Comparison of ENCODE assay signal across 8 mouse cellular contexts in the genomic region with DNA sequence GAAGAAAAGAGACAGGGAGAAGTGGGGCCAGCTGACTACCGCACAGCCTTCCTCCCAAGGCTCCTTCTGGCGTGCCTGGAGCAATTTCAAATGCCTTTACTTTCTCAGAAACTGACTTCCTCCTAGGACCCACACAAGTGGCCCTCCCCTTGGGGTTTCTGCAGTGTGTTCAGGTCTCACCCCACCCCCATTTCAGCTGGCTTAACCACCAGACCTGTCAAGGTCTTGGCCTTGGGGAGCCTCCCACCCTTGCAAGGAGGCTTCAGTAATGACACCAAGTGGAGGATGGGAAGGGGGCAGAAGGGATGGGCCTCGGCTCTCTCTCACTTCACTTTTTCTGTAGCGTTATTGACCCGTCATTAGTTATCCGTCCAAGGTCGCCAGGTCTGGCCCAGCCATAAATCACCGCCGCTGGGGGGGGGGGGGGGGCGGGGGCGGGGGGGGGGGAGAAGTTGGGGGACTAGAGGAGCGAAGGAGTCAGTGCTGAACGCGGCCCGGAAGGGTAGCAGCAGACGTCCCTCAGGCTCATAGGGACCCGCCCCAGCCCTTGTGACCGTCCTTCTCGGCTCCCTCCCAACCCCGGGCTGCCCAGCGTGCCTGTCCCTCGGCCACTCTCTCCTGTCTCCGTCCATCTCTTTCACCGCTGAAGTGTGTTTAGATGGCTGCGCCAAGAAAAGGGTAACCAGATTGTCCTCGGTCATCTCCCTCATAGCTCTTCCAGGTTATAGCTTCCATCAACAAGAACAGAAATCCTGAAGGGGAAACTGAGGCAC. TPM values are rescaled to one million over a fixed set of nuclear protein-coding genes. Genes with fewer than 3 reads are reported as not detected.
DNase-seq lines count a peak whose midpoint lies in the region; ATAC-seq and TF ChIP-seq lines count a peak whose summit lies in the region.

No protein-coding gene starts in this region.

- WGBS in hindbrain, embryonic 12.5 days = 2% methylated on average over 20 of the region's 26 CpGs

- peak overlapping the region; percentile 45 for H3K9ac ChIP-seq in hindbrain, embryonic 12.5 days

- H3K4me2 ChIP-seq in hindbrain, embryonic 12.5 days (replicated peaks) = peak overlapping the region; percentile 68

- DNase-seq in testis, postnatal 14 days (ENCODE audit: low spot score) = no peak
- peak; percentile 42 for DNase-seq in lung, postnatal 10 days
- DNase-seq in retina, postnatal 1 day = peak; percentile 27
- no peak for DNase-seq in right cerebral cortex, postnatal 25 days
- DNase-seq in yolk sac, embryonic 10.5 days (ENCODE audit: low spot score) = no peak

- H3K9me3 ChIP-seq in hindbrain, embryonic 12.5 days (replicated peaks) = no peaks in the 10 kb centered on the region

- H3K27me3 ChIP-seq in testis, adult 2 months (ENCODE audit: control insufficient read depth, insufficient read depth, low read length) = no peaks in the 10 kb centered on the region
- H3K27me3 ChIP-seq in hindbrain, embryonic 12.5 days = peaks cover 86% of the 10 kb centered on the region

- no peak for TF ChIP-seq POLR2A in testis, adult 2 months (IDR thresholded peaks at IDR 0.05; ENCODE audit: control insufficient read depth, low read depth, low read length)
- no peak for TF ChIP-seq POLR2A in cortical plate, adult 2 months (IDR thresholded peaks at IDR 0.05; ENCODE audit: extremely low read depth, insufficient read depth, low read length)

- no peak overlapping the region for H3K27ac ChIP-seq in testis, adult 2 months (ENCODE audit: control insufficient read depth, insufficient read depth, low read depth, low read length)
- H3K27ac ChIP-seq in cortical plate, adult 2 months (ENCODE audit: insufficient read depth, low read length) = no peak overlapping the region
- 0 out of 2 replicates have a peak overlapping the region, but pooled peaks have one; percentile 23 for H3K27ac ChIP-seq in hindbrain, embryonic 12.5 days

- H3K36me3 ChIP-seq in testis, adult 2 months (ENCODE audit: control insufficient read depth, insufficient read depth, low read length) = no peaks in the 10 kb centered on the region
- H3K36me3 ChIP-seq in hindbrain, embryonic 12.5 days = no peaks in the 10 kb centered on the region

- TF ChIP-seq CTCF in testis, adult 2 months (IDR thresholded peaks at IDR 0.05; ENCODE audit: control insufficient read depth, insufficient read depth, insufficient replicate concordance, low read depth, low read length) = no peak
- no peak for TF ChIP-seq CTCF in cortical plate, adult 2 months (IDR thresholded peaks at IDR 0.05; ENCODE audit: extremely low read depth, insufficient read depth, low read length)

- no peak for ATAC-seq in hindbrain, embryonic 12.5 days (ENCODE audit: low FRiP score)

- H3K4me3 ChIP-seq in testis, adult 2 months (ENCODE audit: control insufficient read depth, low read depth, low read length) = peak overlapping the region; percentile 54
- H3K4me3 ChIP-seq in cortical plate, adult 2 months (ENCODE audit: insufficient read depth, low read length) = peak overlapping the region; percentile 30
- H3K4me3 ChIP-seq in hindbrain, embryonic 12.5 days = peak overlapping the region; percentile 29

- peaks cover 23% of the 10 kb centered on the region for H3K4me1 ChIP-seq in testis, adult 2 months (ENCODE audit: control insufficient read depth, insufficient read depth, low read length)
- no peaks in the 10 kb centered on the region for H3K4me1 ChIP-seq in cortical plate, adult 2 months (ENCODE audit: control insufficient read depth, insufficient read depth, low read length)
- peaks cover 38% of the 10 kb centered on the region for H3K4me1 ChIP-seq in hindbrain, embryonic 12.5 days

RNA-seq across cellular contexts. Expression of a gene that starts 16.0 kb away (rescaled TPM):
- polyA plus RNA-seq in testis, adult 2 months (2012; rRNA removed) = 61.0 and 70.6 TPM in 2 replicates
- polyA plus RNA-seq in cortical plate, adult 2 months (2012; rRNA removed) = 10.8 and 11.4 TPM in 2 replicates
- 14.9 and 16.5 TPM in 2 replicates for polyA plus RNA-seq in hindbrain, embryonic 12.5 days (2016; fragmentation: Nextera tagmentation; extraction: Ambion mirVana)

RNA-seq across cellular contexts. Expression of a gene that starts 16.1 kb away (rescaled TPM):
- 21.2 and 25.0 TPM in 2 replicates for polyA plus RNA-seq in testis, adult 2 months (2012; rRNA removed)
- 54.5 and 56.5 TPM in 2 replicates for polyA plus RNA-seq in cortical plate, adult 2 months (2012; rRNA removed)
- polyA plus RNA-seq in hindbrain, embryonic 12.5 days (2016; fragmentation: Nextera tagmentation; extraction: Ambion mirVana) = 56.1 and 63.0 TPM in 2 replicates

Comparison
In these comparisons a context has a peak if more than half of its experiments do, and no peak if none do; other contexts are left out.
1. DNase-seq: peak in lung, postnatal 10 days (single experiment) and retina, postnatal 1 day (single experiment); none in testis, postnatal 14 days (single experiment), right cerebral cortex, postnatal 25 days (single experiment) and yolk sac, embryonic 10.5 days (single experiment).
2. Peak in every context shown above with its lines, with median percentiles within 50 percentile points of each other: H3K4me3 ChIP-seq.